Mouse (Mus musculus): ENCODE data around the gene Cic. TPM values are rescaled to one million over a fixed set of nuclear protein-coding genes. Genes with fewer than 3 reads are reported as not detected.
"Not testable (repeated sequence)": the region's sequence is repeated elsewhere in the genome, so short reads cannot be mapped to it uniquely, and the experiment has no call there.

The Cic gene
- total and polyA plus RNA-seq, 2 experiments from 2014 or later, result 31.9 to 145 TPM

DNA sequence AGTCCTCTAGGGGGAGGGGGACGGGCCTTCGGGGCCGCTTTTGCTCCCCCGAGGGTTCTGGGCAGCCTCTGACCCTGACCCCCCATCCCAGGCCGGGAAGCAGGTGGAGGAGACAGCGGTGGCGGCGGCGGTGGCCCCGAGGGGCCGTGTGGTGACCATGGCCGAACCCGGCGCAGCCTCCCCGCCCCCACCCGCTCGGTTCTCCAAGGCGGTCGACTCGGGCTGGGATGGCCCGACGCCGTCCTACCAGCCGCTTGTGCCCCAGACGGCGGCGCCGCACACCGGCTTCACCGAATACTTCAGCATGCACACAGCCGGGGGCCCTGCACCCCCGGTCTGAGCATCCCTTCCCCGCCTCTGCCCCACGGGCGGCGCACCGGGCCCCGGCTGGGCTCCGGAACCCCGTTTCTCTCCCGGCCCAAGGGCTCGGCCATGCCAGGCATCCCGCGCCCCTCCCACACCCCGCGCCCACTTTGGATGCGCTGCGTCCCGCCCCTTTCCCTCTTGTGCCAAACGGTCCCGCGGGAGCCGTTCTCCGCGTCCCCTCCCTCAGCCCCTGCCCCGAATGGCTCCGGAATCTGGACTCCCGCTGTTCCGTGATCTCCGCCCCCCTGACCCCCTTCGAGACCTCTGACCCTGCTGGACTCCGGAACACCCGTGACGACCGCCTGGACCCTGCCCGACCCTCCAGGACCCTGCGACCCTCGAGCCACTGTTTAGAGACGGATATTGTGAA lies 48.0 kb downstream of the Cic start:
- no peak for TF ChIP-seq CTCF (IDR thresholded peaks at IDR 0.05)
- Histone ChIP-seq H3K4me2 (ENCODE audit: low read depth, low read length, poor library complexity, severe bottlenecking) (peak overlapping the region; percentile 38), H3K9ac (replicated peaks; ENCODE audit: low read length, poor library complexity, severe bottlenecking) (peak overlapping the region; percentile 42), H3K4me1 (ENCODE audit: insufficient read depth, low read length) (0 out of 2 replicates have a peak, but pooled peaks cover 2% of the 10 kb centered on the region), H3K4me3 (ENCODE audit: low read depth, low read length) (peak overlapping the region; percentile 22), H3K9me3 (ENCODE audit: low read length) (no peaks in the 10 kb centered on the region), H3K27me3 (ENCODE audit: insufficient read depth, low read length) (peaks cover 22% of the 10 kb centered on the region; the same call in 1 of the 2 replicates), H3K27ac (ENCODE audit: low read depth, low read length) (peak overlapping the region; percentile 74), H3K36me3 (ENCODE audit: insufficient read depth, low read length) (peaks cover 22% of the 10 kb centered on the region; the same call in 1 of the 2 replicates)
- DNase-seq (ENCODE audit: low spot score) (no peak), ATAC-seq (ENCODE audit: low FRiP score) (no peak)
- 3% methylated on average over 62 of the region's 69 CpGs for WGBS

- ATAC-seq (ENCODE audit: low FRiP score), result peak; percentile 97
- Histone ChIP-seq H3K9ac (replicated peaks; ENCODE audit: low read length, poor library complexity, severe bottlenecking) (peak within 1 kb of the TSS; percentile 92), H3K4me3 (ENCODE audit: low read depth, low read length) (peak within 1 kb of the TSS; percentile 73), H3K9me3 (ENCODE audit: low read length) (no peaks in the 10 kb centered on the region), H3K4me2 (ENCODE audit: low read depth, low read length, poor library complexity, severe bottlenecking) (peak within 1 kb of the TSS; percentile 97), H3K27me3 (ENCODE audit: insufficient read depth, low read length) (peaks cover 18% of the 10 kb centered on the region; the same call in 1 of the 2 replicates), H3K36me3 (ENCODE audit: insufficient read depth, low read length) (0 out of 2 replicates have a peak, but pooled peaks cover 17% of the 10 kb centered on the region), H3K4me1 (ENCODE audit: insufficient read depth, low read length) (peaks cover 8% of the 10 kb centered on the region; the same call in 1 of the 2 replicates), H3K27ac (ENCODE audit: low read depth, low read length) (peak within 1 kb of the TSS; percentile 89)
- 1% methylated on average over 51 of the region's 52 CpGs for WGBS
- peak; percentile 98 for TF ChIP-seq CTCF (IDR thresholded peaks at IDR 0.05)
- DNase-seq (ENCODE audit: low spot score), result peak; percentile 100
Measured at GRCm38 (mm10) chr7:25316532-25317445, 49.3 kb downstream of the Cic start, which contains the start of gene Megf8. Gene Megf8 (plus strand): TSS chr7:25317164.

- no peak for ATAC-seq (ENCODE audit: low FRiP score)
Measured at GRCm38 (mm10) chr7:25317446-25317999, 50.0 kb downstream of the Cic start.

DNA sequence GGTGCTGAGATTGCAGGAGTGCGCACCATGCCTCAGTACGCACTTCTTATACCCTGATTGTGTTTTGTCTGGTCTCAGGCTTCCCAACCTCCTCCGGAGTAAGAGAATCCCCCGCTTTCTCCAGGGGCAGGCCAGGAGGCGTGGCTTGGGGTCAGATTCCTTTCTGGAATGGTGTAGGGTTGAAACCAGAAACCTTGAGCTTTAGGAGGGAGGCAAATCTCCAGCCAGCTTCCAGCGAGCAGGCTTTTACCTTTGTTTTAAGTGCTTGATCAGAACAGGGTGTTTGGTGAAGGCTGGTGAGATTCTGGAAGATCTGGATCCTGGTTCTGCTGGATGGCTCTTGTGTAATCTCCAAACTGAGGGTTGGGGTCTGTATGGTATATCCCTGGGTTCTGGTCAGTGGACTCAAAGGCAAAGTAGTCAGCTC lies 54.6 kb downstream of the Cic start:
- H3K36me3 ChIP-seq (ENCODE audit: insufficient read depth, low read length), result peaks cover 5% of the 10 kb centered on the region; the same call in 1 of the 2 replicates
- TF ChIP-seq CTCF (IDR thresholded peaks at IDR 0.05), result no peak
- H3K27me3 ChIP-seq (ENCODE audit: insufficient read depth, low read length), result no peaks in the 10 kb centered on the region
- DNase-seq (ENCODE audit: low spot score), result no peak
- H3K9me3 ChIP-seq (ENCODE audit: low read length), result no peaks in the 10 kb centered on the region
- peak overlapping the region; percentile 22 for H3K4me2 ChIP-seq (ENCODE audit: low read depth, low read length, poor library complexity, severe bottlenecking)
- H3K27ac ChIP-seq (ENCODE audit: low read depth, low read length), result peak overlapping the region; percentile 26; the same call in 1 of the 2 replicates
- peaks cover 11% of the 10 kb centered on the region; the same call in 1 of the 2 replicates for H3K4me1 ChIP-seq (ENCODE audit: insufficient read depth, low read length)
- ATAC-seq (ENCODE audit: low FRiP score), result no peak
- H3K4me3 ChIP-seq (ENCODE audit: low read depth, low read length), result no peak overlapping the region
- H3K9ac ChIP-seq (replicated peaks; ENCODE audit: low read length, poor library complexity, severe bottlenecking), result peak overlapping the region; percentile 24; the same call in 1 of the 2 replicates
- WGBS, result 16% methylated on average over 6 of the region's 6 CpGs

More at GRCm38 (mm10) chr7:25317446-25317999, 50.0 kb downstream of the Cic start:
- H3K27ac ChIP-seq (ENCODE audit: low read depth, low read length), result peak overlapping the region; percentile 89
- peak overlapping the region; percentile 73 for H3K4me3 ChIP-seq (ENCODE audit: low read depth, low read length)
- no peak for TF ChIP-seq CTCF (IDR thresholded peaks at IDR 0.05)
- no peaks in the 10 kb centered on the region for H3K9me3 ChIP-seq (ENCODE audit: low read length)
- H3K27me3 ChIP-seq (ENCODE audit: insufficient read depth, low read length), result peaks cover 12% of the 10 kb centered on the region; the same call in 1 of the 2 replicates
- H3K9ac ChIP-seq (replicated peaks; ENCODE audit: low read length, poor library complexity, severe bottlenecking), result peak overlapping the region; percentile 92
- peaks cover 11% of the 10 kb centered on the region; the same call in 1 of the 2 replicates for H3K4me1 ChIP-seq (ENCODE audit: insufficient read depth, low read length)
- H3K4me2 ChIP-seq (ENCODE audit: low read depth, low read length, poor library complexity, severe bottlenecking), result peak overlapping the region; percentile 97
- 15% methylated on average over 21 of the region's 21 CpGs for WGBS
- DNase-seq (ENCODE audit: low spot score), result no peak
- 0 out of 2 replicates have a peak, but pooled peaks cover 13% of the 10 kb centered on the region for H3K36me3 ChIP-seq (ENCODE audit: insufficient read depth, low read length)

DNA sequence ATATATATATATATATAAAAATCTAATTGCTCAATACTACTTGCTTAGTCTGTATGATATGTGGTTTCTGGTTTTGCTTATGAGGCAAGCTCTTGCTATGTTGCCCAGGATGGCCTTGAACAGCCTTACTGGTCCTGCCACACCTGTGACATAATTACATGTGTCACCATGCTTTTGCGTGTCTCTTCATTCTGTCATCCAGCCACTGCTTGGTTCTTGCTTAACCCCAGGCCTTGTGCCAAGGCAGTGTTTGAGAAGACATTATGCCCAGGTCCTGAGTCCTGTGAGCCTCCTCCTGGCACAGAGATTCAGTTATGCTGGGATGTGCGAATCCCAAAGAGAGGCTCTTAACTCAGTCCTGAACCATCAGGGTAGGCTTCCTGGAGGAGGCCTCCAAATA lies 55.7 kb downstream of the Cic start:
- no peak for ATAC-seq (ENCODE audit: low FRiP score)
- no peak overlapping the region for H3K4me2 ChIP-seq (ENCODE audit: low read depth, low read length, poor library complexity, severe bottlenecking)
- no peaks in the 10 kb centered on the region for H3K9me3 ChIP-seq (ENCODE audit: low read length)
- no peak overlapping the region for H3K9ac ChIP-seq (replicated peaks; ENCODE audit: low read length, poor library complexity, severe bottlenecking)
- 87% methylated on average over 2 of the region's 2 CpGs for WGBS
- DNase-seq (ENCODE audit: low spot score), result no peak
- no peak overlapping the region for H3K27ac ChIP-seq (ENCODE audit: low read depth, low read length)
- H3K36me3 ChIP-seq (ENCODE audit: insufficient read depth, low read length), result peaks cover 11% of the 10 kb centered on the region
- no peak overlapping the region for H3K4me3 ChIP-seq (ENCODE audit: low read depth, low read length)
- H3K27me3 ChIP-seq (ENCODE audit: insufficient read depth, low read length), result no peaks in the 10 kb centered on the region
- no peak for TF ChIP-seq CTCF (IDR thresholded peaks at IDR 0.05)
- peaks cover 11% of the 10 kb centered on the region; the same call in 1 of the 2 replicates for H3K4me1 ChIP-seq (ENCODE audit: insufficient read depth, low read length)

- H3K9ac ChIP-seq (replicated peaks; ENCODE audit: low read length, poor library complexity, severe bottlenecking); H3K9me3 ChIP-seq (ENCODE audit: low read length); H3K4me3 ChIP-seq (ENCODE audit: low read depth, low read length); H3K4me2 ChIP-seq (ENCODE audit: low read depth, low read length, poor library complexity, severe bottlenecking); H3K4me1 ChIP-seq (ENCODE audit: insufficient read depth, low read length); DNase-seq (ENCODE audit: low spot score); H3K27me3 ChIP-seq (ENCODE audit: insufficient read depth, low read length); H3K27ac ChIP-seq (ENCODE audit: low read depth, low read length); ATAC-seq (ENCODE audit: low FRiP score): not testable (repeated sequence)
- H3K36me3 ChIP-seq (ENCODE audit: insufficient read depth, low read length), result peaks cover 23% of the 10 kb centered on the region
- WGBS, result 95% methylated on average over 6 of the region's 6 CpGs
Measured at GRCm38 (mm10) chr7:25325431-25325830, 57.9 kb downstream of the Cic start.
